Mouse (Mus musculus) neural tube, embryonic 12.5 days (tissue): ENCODE measurements at regions not wholly inside any gene's neighbourhood (a gene's known extent, or its start where the extent isn't known, plus 50 kb on each side); places are given as distances from the start of the nearest gene placed in this dataset.

Experiments
- ATAC-seq: fragments of 200-750 bp; cut with Nextera tagmentation; 2 replicates; pipeline ENCODE4 v1.8.0; 2017; ENCODE audit warnings: low read depth, mild to moderate bottlenecking, moderate TSS enrichment, moderate library complexity; ENCODE audit not compliant: low FRiP score
- H3K27ac ChIP-seq: fragments of 300-500 bp; sonication (generic); 2 replicates; pipeline ENCODE4 v1.5.1; 2016
- H3K27me3 ChIP-seq: fragments of 300-500 bp; sonication (generic); replicated peaks from 2 replicates; pipeline ENCODE4 v1.6.1; 2016; ENCODE audit warnings: mild to moderate bottlenecking
- H3K36me3 ChIP-seq: fragments of 300-500 bp; sonication (generic); 2 replicates; pipeline ENCODE4 v1.6.1; 2016; ENCODE audit warnings: mild to moderate bottlenecking
- H3K4me1 ChIP-seq: fragments of 300-500 bp; sonication (generic); 2 replicates; pipeline ENCODE4 v1.6.1; 2016
- H3K4me2 ChIP-seq: fragments of 300-500 bp; sonication (generic); replicated peaks from 2 replicates; pipeline ENCODE4 v1.6.1; 2016; ENCODE audit warnings: mild to moderate bottlenecking
- H3K4me3 ChIP-seq: fragments of 300-500 bp; sonication (generic); 2 replicates; pipeline ENCODE4 v1.5.1; 2016
- H3K9ac ChIP-seq: fragments of 300-500 bp; sonication (generic); 2 replicates; pipeline ENCODE4 v1.6.1; 2016; ENCODE audit warnings: mild to moderate bottlenecking
- H3K9me3 ChIP-seq: fragments of 300-500 bp; sonication (generic); 2 replicates; pipeline ENCODE4 v1.6.1; 2016; ENCODE audit warnings: mild to moderate bottlenecking
- whole genome bisulfite sequencing: fragments of 180-500 bp; shearing (Covaris S2); methylation state at CpG from one replicate; pipeline ENCODE4 v1.1.7; 2016; 5-methylcytosine and 5-hydroxymethylcytosine counted together

DNA sequence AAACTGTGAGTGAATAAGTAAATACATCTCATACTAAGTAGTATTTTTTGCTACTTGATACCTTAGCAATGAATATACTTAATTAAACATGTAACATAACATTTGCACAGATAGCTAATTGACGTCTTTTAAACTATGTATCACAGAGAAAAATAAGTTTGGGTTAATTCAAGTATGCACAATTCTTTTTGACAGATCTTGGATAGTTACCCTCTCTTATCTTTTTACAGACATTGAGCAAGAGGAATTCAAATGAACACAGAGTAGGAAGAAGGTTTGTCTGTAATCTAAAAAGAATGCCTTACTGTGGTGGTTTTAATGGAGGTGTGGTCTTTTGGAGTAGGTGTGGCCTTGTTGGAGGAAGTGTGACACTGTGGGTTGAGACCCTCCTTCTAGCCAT, 1781.7 kb downstream of the Pcdh7 start:
- Histone ChIP-seq H3K27ac (no peak overlapping the region), H3K36me3 (no peaks in the 10 kb centered on the region), H3K4me1 (no peaks in the 10 kb centered on the region), H3K9ac (no peak overlapping the region), H3K4me3 (no peak overlapping the region), H3K4me2 (no peak overlapping the region), H3K27me3 (no peaks in the 10 kb centered on the region), H3K9me3 (no peaks in the 10 kb centered on the region)
- WGBS: 86% methylated on average over 1 of the region's 1 CpGs
- ATAC-seq: no peak

DNA sequence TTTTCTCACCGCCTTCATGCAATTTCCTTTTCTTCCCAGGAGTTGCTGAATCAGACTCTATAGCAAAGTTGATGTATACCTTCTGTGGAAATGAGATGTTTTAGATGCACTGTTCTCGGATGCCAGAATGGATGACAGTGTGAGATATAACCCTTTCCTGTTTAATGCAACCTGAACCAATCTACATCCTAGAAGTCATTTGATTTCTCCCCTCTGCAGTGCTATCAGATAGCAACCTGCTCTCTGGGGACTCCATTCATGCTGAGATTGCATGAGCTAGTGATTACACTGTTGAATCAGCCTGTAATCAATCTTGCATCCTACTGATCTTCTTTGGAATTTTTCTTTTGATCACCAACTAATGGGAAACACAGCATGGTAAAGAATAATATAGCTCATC, 1827.9 kb downstream of the Pcdh7 start:
- no peak overlapping the region for H3K9ac ChIP-seq
- no peak overlapping the region for H3K4me3 ChIP-seq
- H3K4me1 ChIP-seq: 0 out of 2 replicates have a peak, but pooled peaks cover 3% of the 10 kb centered on the region
- no peaks in the 10 kb centered on the region for H3K27me3 ChIP-seq
- no peak overlapping the region for H3K27ac ChIP-seq
- H3K36me3 ChIP-seq: no peaks in the 10 kb centered on the region
- 46% methylated on average over 2 of the region's 2 CpGs for WGBS
- no peaks in the 10 kb centered on the region for H3K9me3 ChIP-seq
- H3K4me2 ChIP-seq: no peak overlapping the region
- peak; percentile 63 for ATAC-seq

DNA sequence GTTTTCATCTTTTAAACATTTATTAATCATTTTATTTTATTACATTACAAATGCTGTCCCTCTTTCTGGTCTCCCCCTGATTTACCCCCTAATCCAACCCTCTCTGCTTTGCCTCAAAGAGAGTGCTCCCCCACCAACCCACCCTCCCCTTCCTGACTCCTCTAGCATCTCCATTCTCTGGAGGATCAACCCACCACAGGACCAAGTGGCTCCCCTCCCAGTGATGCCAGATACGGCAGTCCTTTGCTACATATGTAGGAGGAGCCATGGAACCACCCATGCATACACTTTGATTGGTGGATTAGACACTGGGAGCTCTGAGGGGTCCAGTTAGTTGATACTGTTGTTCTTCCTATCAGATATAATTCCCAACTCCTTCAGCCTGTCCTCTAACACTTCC, 1873.4 kb downstream of the Pcdh7 start:
- H3K4me2 ChIP-seq: no peak overlapping the region
- 70% methylated on average over 1 of the region's 1 CpGs for WGBS
- no peak overlapping the region for H3K4me3 ChIP-seq
- no peaks in the 10 kb centered on the region for H3K9me3 ChIP-seq
- H3K27me3 ChIP-seq: no peaks in the 10 kb centered on the region
- no peak for ATAC-seq
- H3K4me1 ChIP-seq: no peaks in the 10 kb centered on the region
- H3K27ac ChIP-seq: no peak overlapping the region
- no peak overlapping the region for H3K9ac ChIP-seq
- H3K36me3 ChIP-seq: no peaks in the 10 kb centered on the region
